7 mouse cellular contexts compared by ENCODE assay signal in the genomic region with DNA sequence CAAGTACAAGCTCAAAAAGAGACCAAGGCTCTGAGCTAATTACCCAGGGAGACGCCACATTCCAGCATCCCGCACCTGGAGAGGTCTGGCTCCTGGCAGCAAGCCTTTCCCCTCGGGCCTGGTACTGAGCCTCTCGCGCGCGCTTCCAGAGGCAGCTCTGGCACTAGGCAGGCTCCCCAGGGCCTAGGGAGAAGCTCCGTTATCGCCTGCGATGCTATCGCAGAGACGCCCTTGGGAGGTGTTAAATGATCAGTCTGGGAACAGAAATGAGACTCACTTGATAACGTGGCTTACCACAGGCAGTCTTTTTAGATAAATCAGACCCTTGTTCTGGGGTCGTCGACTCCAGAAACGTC.
A peak's percentile ranks its signal among the peaks of the same experiment; 100 is the strongest.
DNase-seq lines count a peak whose midpoint lies in the region; ATAC-seq and TF ChIP-seq lines count a peak whose summit lies in the region.

No protein-coding gene starts in this region.

- peaks cover 17% of the 10 kb centered on the region for H3K4me1 ChIP-seq in thymus, adult 2 months (replicated peaks; ENCODE audit: control insufficient read depth, insufficient read depth, low read length)
- H3K4me1 ChIP-seq in forebrain, embryonic 13.5 days, result peaks cover 29% of the 10 kb centered on the region
- H3K4me1 ChIP-seq in liver, embryonic 14.5 days (replicated peaks; ENCODE audit: control insufficient read depth in 2 of 2, insufficient read depth in 2 of 2, low read length in 1 of 2), result peaks cover 6 to 24% of the 10 kb centered on the region in 2 experiments

- peak; percentile 83 for ATAC-seq in forebrain, embryonic 13.5 days
- peak; percentile 64 for ATAC-seq in liver, embryonic 14.5 days (ENCODE audit: insufficient read depth)

- TF ChIP-seq POLR2A in thymus, adult 2 months (IDR thresholded peaks at IDR 0.05; ENCODE audit: control insufficient read depth, extremely low read depth, insufficient read depth, low read length, poor library complexity), result no peak

- peak overlapping the region; percentile 93 for H3K9ac ChIP-seq in forebrain, embryonic 13.5 days
- peak overlapping the region; percentile 28; the same call in 1 of the 2 replicates for H3K9ac ChIP-seq in liver, embryonic 14.5 days (replicated peaks)

- 4% methylated on average over 16 of the region's 16 CpGs for WGBS in thymus, adult 2 months
- WGBS in forebrain, embryonic 13.5 days, result 0% methylated on average over 16 of the region's 16 CpGs
- 1% methylated on average over 16 of the region's 16 CpGs for WGBS in liver, embryonic 14.5 days (ENCODE audit: insufficient replicate concordance)

- no peak for TF ChIP-seq EP300 in liver, embryonic 14.5 days (IDR thresholded peaks at IDR 0.05; ENCODE audit: low read depth)

- H3K4me2 ChIP-seq in forebrain, embryonic 13.5 days, result peak overlapping the region; percentile 67
- H3K4me2 ChIP-seq in liver, embryonic 14.5 days (ENCODE audit: low read depth), result peak overlapping the region; percentile 73

- peak overlapping the region; percentile 68 for H3K4me3 ChIP-seq in thymus, adult 2 months (ENCODE audit: control insufficient read depth, insufficient read depth, low read length)
- H3K4me3 ChIP-seq in forebrain, embryonic 13.5 days, result peak overlapping the region; percentile 64
- peak overlapping the region; percentile 74 to 96 for H3K4me3 ChIP-seq in liver, embryonic 14.5 days (ENCODE audit: insufficient read depth in 1 of 2, low read depth in 2 of 2, low read length in 2 of 2)

- H3K27me3 ChIP-seq in thymus, adult 2 months (ENCODE audit: control insufficient read depth, insufficient read depth, low read length), result no peaks in the 10 kb centered on the region
- no peaks in the 10 kb centered on the region for H3K27me3 ChIP-seq in forebrain, embryonic 13.5 days
- no peaks in the 10 kb centered on the region for H3K27me3 ChIP-seq in liver, embryonic 14.5 days (ENCODE audit: control insufficient read depth, insufficient read depth, low read length)

- H3K36me3 ChIP-seq in thymus, adult 2 months (ENCODE audit: control insufficient read depth, insufficient read depth, low read length), result no peaks in the 10 kb centered on the region
- H3K36me3 ChIP-seq in forebrain, embryonic 13.5 days (ENCODE audit: poor library complexity, severe bottlenecking), result no peaks in the 10 kb centered on the region
- H3K36me3 ChIP-seq in liver, embryonic 14.5 days (replicated peaks; ENCODE audit: control insufficient read depth, insufficient read depth, low read depth), result no peaks in the 10 kb centered on the region

- TF ChIP-seq CTCF in thymus, adult 2 months (IDR thresholded peaks at IDR 0.05; ENCODE audit: borderline replicate concordance, control insufficient read depth, extremely low read depth, insufficient read depth, low read length, poor library complexity), result no peak
- TF ChIP-seq CTCF in liver, embryonic 14.5 days (IDR thresholded peaks at IDR 0.05; ENCODE audit: low read depth), result no peak

- no peaks in the 10 kb centered on the region for H3K9me3 ChIP-seq in forebrain, embryonic 13.5 days (replicated peaks)
- H3K9me3 ChIP-seq in liver, embryonic 14.5 days (ENCODE audit: control insufficient read depth, low read length), result no peaks in the 10 kb centered on the region

- DNase-seq in thymus, adult 2 months, result no peak
- DNase-seq in thymus, adult 18-20 months, result no peak
- peak in 2 of 3 experiments; percentile 39 to 45 for DNase-seq in liver, embryonic 14.5 days (ENCODE audit: low read depth in 3 of 3, low spot score in 3 of 3)
- no peak for DNase-seq in ovary, postnatal 14 days (ENCODE audit: low spot score)
- no peak for DNase-seq in layer of hippocampus, adult 9-10 months (ENCODE audit: low spot score)
- DNase-seq in thymus, postnatal 14 days, result no peak

- H3K27ac ChIP-seq in thymus, adult 2 months (ENCODE audit: control insufficient read depth, insufficient read depth, low read length), result no peak overlapping the region
- H3K27ac ChIP-seq in forebrain, embryonic 13.5 days, result peak overlapping the region; percentile 95
- H3K27ac ChIP-seq in liver, embryonic 14.5 days, result no peak overlapping the region

Comparison
In these comparisons a context has a peak if more than half of its experiments do, and no peak if none do; other contexts are left out.
1. DNase-seq: peak in liver, embryonic 14.5 days (2 of 3); none in thymus, adult 2 months (single experiment), thymus, adult 18-20 months (0 of 2), ovary, postnatal 14 days (single experiment), layer of hippocampus, adult 9-10 months (single experiment) and thymus, postnatal 14 days (single experiment).
2. Peak in every context shown above with its lines, with median percentiles within 50 percentile points of each other: H3K4me3 ChIP-seq.